Mouse (Mus musculus): ENCODE results near the gene Olfr284.

DNA sequence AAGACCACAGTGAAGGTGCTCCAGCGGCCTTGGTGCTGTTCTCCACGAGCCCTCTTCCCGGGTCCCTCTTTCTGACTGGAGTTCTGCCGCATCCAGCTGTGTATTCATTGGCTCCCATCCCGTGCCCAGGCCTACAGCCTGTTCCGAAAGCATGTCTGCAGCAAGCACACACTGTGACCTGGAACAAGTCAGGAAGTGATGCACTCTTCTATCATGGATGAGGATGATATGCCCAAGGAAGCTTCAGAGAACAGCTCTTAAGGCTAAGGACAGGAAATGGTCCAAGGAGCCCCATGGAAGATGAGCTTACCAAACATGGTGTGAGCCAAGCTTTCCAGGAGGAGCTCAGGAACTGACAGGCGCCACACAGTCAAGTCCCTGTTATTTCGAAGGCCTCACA is 47.1 kb downstream of the Olfr284 start:
- TF ChIP-seq POLR2A (IDR thresholded peaks at IDR 0.05; ENCODE audit: insufficient read depth, low read depth, low read length) (no peak), CTCF (IDR thresholded peaks at IDR 0.05; ENCODE audit: insufficient read depth, low read depth, low read length) (no peak)

Data from olfactory bulb, adult 2 months (tissue).